Mouse (Mus musculus): Measurements from ENCODE around the gene Smtnl1. TPM values are rescaled to one million over a fixed set of nuclear protein-coding genes. Genes with fewer than 3 reads are reported as not detected.

Gene Smtnl1
- polyA plus RNA-seq, 2 experiments: 0.23 to 0.38 TPM

- H3K9me3 ChIP-seq (ENCODE audit: control insufficient read depth, low read length): no peaks in the 10 kb centered on the region
- no peak overlapping the region for H3K9ac ChIP-seq (replicated peaks)
- H3K36me3 ChIP-seq (replicated peaks; ENCODE audit: control insufficient read depth, insufficient read depth, low read depth): no peaks in the 10 kb centered on the region
- 39% methylated on average over 3 of the region's 3 CpGs for WGBS (ENCODE audit: insufficient replicate concordance)
- DNase-seq (ENCODE audit: low read depth in 3 of 3, low spot score in 3 of 3) (no peak), ATAC-seq (ENCODE audit: insufficient read depth) (no peak)
- no peak overlapping the region for H3K27ac ChIP-seq
- H3K4me3 ChIP-seq (ENCODE audit: insufficient read depth in 1 of 2, low read depth in 2 of 2, low read length in 2 of 2): no peak overlapping the region
- no peak overlapping the region for H3K4me2 ChIP-seq (ENCODE audit: low read depth)
- TF ChIP-seq EP300 (IDR thresholded peaks at IDR 0.05; ENCODE audit: low read depth): no peak
- TF ChIP-seq CTCF (IDR thresholded peaks at IDR 0.05; ENCODE audit: low read depth): no peak
- peaks cover 3 to 12% of the 10 kb centered on the region in 2 experiments for H3K4me1 ChIP-seq (replicated peaks; ENCODE audit: control insufficient read depth in 2 of 2, insufficient read depth in 2 of 2, low read length in 1 of 2)
- H3K27me3 ChIP-seq (ENCODE audit: control insufficient read depth, insufficient read depth, low read length): peaks cover 55% of the 10 kb centered on the region
These were observed 2.6 kb downstream of the Smtnl1 start for GRCm38 (mm10) chr2:84819861-84820260.

- peak overlapping the region; percentile 99 for H3K27ac ChIP-seq
- H3K36me3 ChIP-seq (replicated peaks; ENCODE audit: control insufficient read depth, insufficient read depth, low read depth): peaks cover 30% of the 10 kb centered on the region
- H3K9ac ChIP-seq (replicated peaks): peak overlapping the region; percentile 77
- ATAC-seq (ENCODE audit: insufficient read depth): no peak
- DNase-seq (ENCODE audit: low read depth in 3 of 3, low spot score in 3 of 3): no peak
- peak overlapping the region in 1 of 2 experiments; percentile 47; a peak in 2 of 4 replicates for H3K4me3 ChIP-seq (ENCODE audit: insufficient read depth in 1 of 2, low read depth in 2 of 2, low read length in 2 of 2)
- no peak for TF ChIP-seq EP300 (IDR thresholded peaks at IDR 0.05; ENCODE audit: low read depth)
- TF ChIP-seq CTCF (IDR thresholded peaks at IDR 0.05; ENCODE audit: low read depth): peak; percentile 50
- H3K9me3 ChIP-seq (ENCODE audit: control insufficient read depth, low read length): no peaks in the 10 kb centered on the region
- 73% methylated on average over 6 of the region's 6 CpGs for WGBS (ENCODE audit: insufficient replicate concordance)
- H3K4me2 ChIP-seq (ENCODE audit: low read depth): peak overlapping the region; percentile 91
- H3K4me1 ChIP-seq (replicated peaks; ENCODE audit: control insufficient read depth in 2 of 2, insufficient read depth in 2 of 2, low read length in 1 of 2): peaks cover 40 to 46% of the 10 kb centered on the region in 2 experiments
- H3K27me3 ChIP-seq (ENCODE audit: control insufficient read depth, insufficient read depth, low read length): no peaks in the 10 kb centered on the region
These were observed 9.8 kb downstream of the Smtnl1 start for GRCm38 (mm10) chr2:84812676-84813075.

GRCm38 (mm10) chr2:84811880-84812279, 10.6 kb downstream of the Smtnl1 start:
- DNase-seq (ENCODE audit: low read depth in 3 of 3, low spot score in 3 of 3): peak; percentile 95 to 97 (median 95)
- H3K4me1 ChIP-seq (replicated peaks; ENCODE audit: control insufficient read depth in 2 of 2, insufficient read depth in 2 of 2, low read length in 1 of 2): peaks cover 40 to 46% of the 10 kb centered on the region in 2 experiments

GRCm38 (mm10) chr2:84810886-84811577, 11.4 kb downstream of the Smtnl1 start:
- no peaks in the 10 kb centered on the region for H3K9me3 ChIP-seq (ENCODE audit: control insufficient read depth, low read length)
- ATAC-seq (ENCODE audit: insufficient read depth): peak; percentile 9
- H3K27ac ChIP-seq: peak overlapping the region; percentile 99
- peak overlapping the region; percentile 6 to 49; a peak in 3 of 4 replicates for H3K4me3 ChIP-seq (ENCODE audit: insufficient read depth in 1 of 2, low read depth in 2 of 2, low read length in 2 of 2)
- H3K4me2 ChIP-seq (ENCODE audit: low read depth): peak overlapping the region; percentile 91
- peak; percentile 77 to 87 (median 81) for DNase-seq (ENCODE audit: low read depth in 3 of 3, low spot score in 3 of 3)
- peak overlapping the region; percentile 53 for H3K9ac ChIP-seq (replicated peaks)
- H3K36me3 ChIP-seq (replicated peaks; ENCODE audit: control insufficient read depth, insufficient read depth, low read depth): peaks cover 44% of the 10 kb centered on the region
- 21% methylated on average over 26 of the region's 26 CpGs for WGBS (ENCODE audit: insufficient replicate concordance)
- no peaks in the 10 kb centered on the region for H3K27me3 ChIP-seq (ENCODE audit: control insufficient read depth, insufficient read depth, low read length)
- peaks cover 42 to 46% of the 10 kb centered on the region in 2 experiments for H3K4me1 ChIP-seq (replicated peaks; ENCODE audit: control insufficient read depth in 2 of 2, insufficient read depth in 2 of 2, low read length in 1 of 2)
- TF ChIP-seq EP300 (IDR thresholded peaks at IDR 0.05; ENCODE audit: low read depth) (no peak; the same call in 1 of the 2 replicates), CTCF (IDR thresholded peaks at IDR 0.05; ENCODE audit: low read depth) (peak; percentile 95)

More at GRCm38 (mm10) chr2:84811880-84812279, 10.6 kb downstream of the Smtnl1 start:
- Histone ChIP-seq H3K36me3 (replicated peaks; ENCODE audit: control insufficient read depth, insufficient read depth, low read depth) (peaks cover 36% of the 10 kb centered on the region), H3K9me3 (ENCODE audit: control insufficient read depth, low read length) (no peaks in the 10 kb centered on the region), H3K27me3 (ENCODE audit: control insufficient read depth, insufficient read depth, low read length) (no peaks in the 10 kb centered on the region), H3K27ac (peak overlapping the region; percentile 99), H3K4me3 (ENCODE audit: insufficient read depth in 1 of 2, low read depth in 2 of 2, low read length in 2 of 2) (peak overlapping the region; percentile 12 to 49; a peak in 2 of 4 replicates), H3K4me2 (ENCODE audit: low read depth) (peak overlapping the region; percentile 91), H3K9ac (replicated peaks) (peak overlapping the region; percentile 77)
- TF ChIP-seq EP300 (IDR thresholded peaks at IDR 0.05; ENCODE audit: low read depth): peak; percentile 100
- TF ChIP-seq CTCF (IDR thresholded peaks at IDR 0.05; ENCODE audit: low read depth): no peak
- peak; percentile 96 for ATAC-seq (ENCODE audit: insufficient read depth)
- WGBS (ENCODE audit: insufficient replicate concordance): 12% methylated on average over 7 of the region's 7 CpGs

GRCm38 (mm10) chr2:84810526-84810885, 11.9 kb downstream of the Smtnl1 start:
- Histone ChIP-seq H3K4me2 (ENCODE audit: low read depth) (peak overlapping the region; percentile 91), H3K9me3 (ENCODE audit: control insufficient read depth, low read length) (no peaks in the 10 kb centered on the region), H3K4me3 (ENCODE audit: insufficient read depth in 1 of 2, low read depth in 2 of 2, low read length in 2 of 2) (peak overlapping the region; percentile 5 to 6; a peak in 2 of 4 replicates), H3K27ac (peak overlapping the region; percentile 99), H3K4me1 (replicated peaks; ENCODE audit: control insufficient read depth in 2 of 2, insufficient read depth in 2 of 2, low read length in 1 of 2) (peaks cover 42 to 46% of the 10 kb centered on the region in 2 experiments), H3K27me3 (ENCODE audit: control insufficient read depth, insufficient read depth, low read length) (no peaks in the 10 kb centered on the region), H3K9ac (replicated peaks) (peak overlapping the region; percentile 42), H3K36me3 (replicated peaks; ENCODE audit: control insufficient read depth, insufficient read depth, low read depth) (peaks cover 50% of the 10 kb centered on the region)
- DNase-seq (ENCODE audit: low read depth in 3 of 3, low spot score in 3 of 3) (no peak), ATAC-seq (ENCODE audit: insufficient read depth) (no peak)
- 74% methylated on average over 6 of the region's 6 CpGs for WGBS (ENCODE audit: insufficient replicate concordance)
- TF ChIP-seq EP300 (IDR thresholded peaks at IDR 0.05; ENCODE audit: low read depth) (no peak), CTCF (IDR thresholded peaks at IDR 0.05; ENCODE audit: low read depth) (no peak)

Data from liver, embryonic 14.5 days (tissue).